Mouse (Mus musculus) CH12.LX (cell line): ENCODE measurements around the gene Plxna1. TPM values are rescaled to one million over a fixed set of nuclear protein-coding genes. Genes with fewer than 3 reads are reported as not detected.

ENCODE experiments used
- DNase-seq: peaks from one replicate; pipeline ENCODE4 v3.0.0-alpha.2; 2013; ENCODE audit errors: extremely low read depth
- H3K27ac ChIP-seq: 2 replicates; pipeline ENCODE4 v1.5.1; 2012; ENCODE audit warnings: low read depth, mild to moderate bottlenecking, control low read depth, moderate library complexity; ENCODE audit not compliant: insufficient read depth
- H3K27me3 ChIP-seq: replicated peaks from 2 replicates; pipeline ENCODE3; 2012; ENCODE audit warnings: inconsistent platforms
- H3K36me3 ChIP-seq, 2 experiments: replicated peaks in 1 of 2; 2 replicates each; pipeline versions ENCODE3 to v1.6.1; 2012; ENCODE audit warnings: inconsistent platforms in 1 of 2, low read length in 1 of 2, mild to moderate bottlenecking in 1 of 2, mixed read lengths in 1 of 2, moderate library complexity in 1 of 2; ENCODE audit not compliant: control insufficient read depth in 1 of 2, insufficient read depth in 1 of 2
- H3K4me1 ChIP-seq, 2 experiments: 2 replicates each; pipeline ENCODE4 v1.6.1; 2012; ENCODE audit warnings: inconsistent platforms in 1 of 2, moderate library complexity in 1 of 2; ENCODE audit not compliant: insufficient read depth in 2 of 2, control insufficient read depth in 1 of 2
- H3K4me2 ChIP-seq: 2 replicates; pipeline ENCODE4 v1.6.1; 2012; ENCODE audit warnings: low read depth, mild to moderate bottlenecking, control low read depth; ENCODE audit not compliant: poor library complexity, insufficient read depth, severe bottlenecking
- H3K4me3 ChIP-seq, 3 experiments: fragments of 150-350 bp in 1 of 3; sonication (generic) in 1 of 3; replicated peaks in 1 of 3; 2 replicates each; pipeline versions ENCODE3 to v1.5.1; 2011 to 2012; ENCODE audit warnings: low read depth in 2 of 3, low read length in 2 of 3, mild to moderate bottlenecking in 2 of 3, moderate library complexity in 2 of 3, control low read depth in 1 of 3, improper control_type of control experiment in 1 of 3, inconsistent platforms in 1 of 3, mixed read lengths in 1 of 3; ENCODE audit not compliant: poor library complexity in 1 of 3
- H3K79me2 ChIP-seq: replicated peaks from 2 replicates; pipeline ENCODE4 v1.6.1; 2012; ENCODE audit warnings: mild to moderate bottlenecking, moderate library complexity; ENCODE audit not compliant: control insufficient read depth, poor library complexity, insufficient read depth, severe bottlenecking; ENCODE audit errors: extremely low read depth
- H3K9ac ChIP-seq: 2 replicates; pipeline ENCODE4 v1.6.1; 2012; ENCODE audit warnings: low read depth, mild to moderate bottlenecking, control low read depth, moderate library complexity; ENCODE audit not compliant: insufficient read depth
- H3K9me3 ChIP-seq: replicated peaks from 2 replicates; pipeline ENCODE3; 2012; ENCODE audit warnings: low read length, inconsistent platforms, mixed read lengths
- BHLHE40 ChIP-seq: IDR thresholded peaks from 2 replicates; pipeline ENCODE4 v1.6.1; 2011; ENCODE audit warnings: mild to moderate bottlenecking, low read depth, low read length, improper control_type of control experiment
- CTCF ChIP-seq, 2 experiments: IDR thresholded peaks in 1 of 2; conservative IDR thresholded peaks in 1 of 2; 2 replicates each; pipeline ENCODE4 v1.5.1; 2011 to 2012; ENCODE audit warnings: low read depth in 2 of 2, low read length in 2 of 2, improper control_type of control experiment in 1 of 2, inconsistent platforms in 1 of 2, mild to moderate bottlenecking in 1 of 2, moderate library complexity in 1 of 2
- E2F4 ChIP-seq: IDR thresholded peaks from 2 replicates; pipeline ENCODE4 v1.6.1; 2011; ENCODE audit warnings: low read depth, low read length, improper control_type of control experiment; ENCODE audit not compliant: insufficient replicate concordance
- EP300 ChIP-seq: IDR thresholded peaks from 2 replicates; pipeline ENCODE4 v1.6.1; 2011; ENCODE audit warnings: low read length, improper control_type of control experiment
- GABPA ChIP-seq: IDR thresholded peaks from 2 replicates; pipeline ENCODE4 v1.6.1; 2012; ENCODE audit warnings: low read depth, low read length, improper control_type of control experiment, inconsistent platforms; ENCODE audit not compliant: insufficient replicate concordance
- HCFC1 ChIP-seq: IDR thresholded peaks from 2 replicates; pipeline ENCODE4 v1.6.1; 2012; ENCODE audit warnings: low read depth, mild to moderate bottlenecking, inconsistent platforms, low read length, improper control_type of control experiment
- JUN ChIP-seq: IDR thresholded peaks from 2 replicates; pipeline ENCODE4 v1.6.1; 2011; ENCODE audit warnings: low read depth, mild to moderate bottlenecking, low read length, improper control_type of control experiment, moderate library complexity; ENCODE audit not compliant: insufficient read depth
- JUND ChIP-seq: conservative IDR thresholded peaks from 2 replicates; pipeline ENCODE4 v1.6.1; 2011; ENCODE audit warnings: low read depth, low read length, improper control_type of control experiment
- MAZ ChIP-seq: IDR thresholded peaks from 2 replicates; pipeline ENCODE4 v1.6.1; 2012; ENCODE audit warnings: low read depth, mild to moderate bottlenecking, inconsistent platforms, low read length, improper control_type of control experiment, moderate library complexity
- MEF2A ChIP-seq: IDR thresholded peaks from 2 replicates; pipeline ENCODE4 v1.6.1; 2014; ENCODE audit warnings: low read depth, mild to moderate bottlenecking, inconsistent platforms, low read length, improper control_type of control experiment, borderline replicate concordance
- MXI1 ChIP-seq: IDR thresholded peaks from 2 replicates; pipeline ENCODE4 v1.6.1; 2011; ENCODE audit warnings: mild to moderate bottlenecking, low read depth, low read length, improper control_type of control experiment
- MYC ChIP-seq: IDR thresholded peaks from 2 replicates; pipeline ENCODE4 v1.6.1; 2011; ENCODE audit warnings: low read depth, mild to moderate bottlenecking, improper control_type of control experiment, low read length
- NELFE ChIP-seq: IDR thresholded peaks from 2 replicates; pipeline ENCODE4 v1.6.1; 2011; ENCODE audit warnings: low read depth, low read length, improper control_type of control experiment
- PAX5 ChIP-seq: IDR thresholded peaks from 2 replicates; pipeline ENCODE4 v1.6.1; 2012; ENCODE audit warnings: low read length, inconsistent platforms, mixed read lengths
- POLR2A ChIP-seq: IDR thresholded peaks from 2 replicates; pipeline ENCODE4 v1.6.1; 2011; ENCODE audit warnings: low read depth, mild to moderate bottlenecking, improper control_type of control experiment, low read length
- POLR2AphosphoS2 ChIP-seq: IDR thresholded peaks from 2 replicates; pipeline ENCODE4 v1.6.1; 2011; ENCODE audit warnings: low read depth, low read length, improper control_type of control experiment
- RAD21 ChIP-seq: IDR thresholded peaks from 2 replicates; pipeline ENCODE4 v1.6.1; 2011; ENCODE audit warnings: low read depth, mild to moderate bottlenecking, low read length, improper control_type of control experiment, moderate library complexity
- RCOR1 ChIP-seq: conservative IDR thresholded peaks from 2 replicates; pipeline ENCODE4 v1.6.1; 2012; ENCODE audit warnings: low read depth, mild to moderate bottlenecking, inconsistent platforms, low read length, improper control_type of control experiment
- SIN3A ChIP-seq: IDR thresholded peaks from 2 replicates; pipeline ENCODE4 v1.6.1; 2012; ENCODE audit warnings: low read length, improper control_type of control experiment, inconsistent platforms
- SMC3 ChIP-seq: IDR thresholded peaks from 2 replicates; pipeline ENCODE4 v1.6.1; 2011; ENCODE audit warnings: low read depth, low read length, improper control_type of control experiment
- TCF12 ChIP-seq: IDR thresholded peaks from 2 replicates; pipeline ENCODE4 v1.6.1; 2014; ENCODE audit warnings: low read depth, mild to moderate bottlenecking, inconsistent platforms, low read length, improper control_type of control experiment
- UBTF ChIP-seq: IDR thresholded peaks from 2 replicates; pipeline ENCODE4 v1.6.1; 2012; ENCODE audit warnings: low read depth, mild to moderate bottlenecking, inconsistent platforms, low read length, improper control_type of control experiment, moderate library complexity
- USF1 ChIP-seq: IDR thresholded peaks from 2 replicates; pipeline ENCODE4 v1.6.1; 2014; ENCODE audit warnings: low read depth, mild to moderate bottlenecking, inconsistent platforms, low read length, improper control_type of control experiment
- ZKSCAN1 ChIP-seq: IDR thresholded peaks from 2 replicates; pipeline ENCODE4 v1.6.1; 2012; ENCODE audit warnings: low read depth, inconsistent platforms, low read length, improper control_type of control experiment, borderline replicate concordance
- ZMIZ1 ChIP-seq: IDR thresholded peaks from 2 replicates; pipeline ENCODE4 v1.6.1; 2012; ENCODE audit warnings: low read depth, mild to moderate bottlenecking, inconsistent platforms, low read length, improper control_type of control experiment
- ZNF384 ChIP-seq: IDR thresholded peaks from 2 replicates; pipeline ENCODE4 v1.6.1; 2012; ENCODE audit warnings: low read depth, low read length, improper control_type of control experiment, inconsistent platforms
- dilution Hi-C: fragments of 300-500 bp; cut with MboI; formaldehyde crosslinking; loops from 2 replicates; pipeline ENCODE4 v1.14.3; 2020; ENCODE audit warnings: low sequenced_read_pairs; ENCODE audit not compliant: extremely low pct_unique_long_range_greater_than_20kb, extremely low pct_ligation_motif_present
- in situ Hi-C: fragments of 300-500 bp; cut with MboI; formaldehyde crosslinking; loops from 3 replicates; pipeline ENCODE4 v1.14.3; 2019; ENCODE audit warnings: low sequenced_read_pairs, low pct_ligation_motif_present, low pct_unique_long_range_greater_than_20kb, mixed read lengths
- polyA plus RNA-seq: library from polyadenylated mRNA; unstranded; fragments of >175 nt; gene quantifications from 2 replicates; pipeline ENCODE4 v1.2.1, GENCODE M21; 2012; ENCODE audit warnings: low read depth; ENCODE audit not compliant: insufficient read length
- total RNA-seq, 2 experiments: library from RNA; depleted of rRNA; stranded (reverse); fragments of 300-350 nt in 1 of 2; fragments of >200 nt in 1 of 2; gene quantifications; 2 replicates each; pipeline ENCODE4 v1.2.3; 2012 to 2014

Plxna1 gene
- total and polyA plus RNA-seq, 3 experiments, result 8.9 to 29.5 (median 18.5) TPM

GRCm38 (mm10) chr6:89333964-89334702, 28.3 kb downstream of the Plxna1 start:
- H3K79me2 ChIP-seq, result no peaks in the 10 kb centered on the region
- H3K4me1 ChIP-seq, result peaks cover 24 to 61% of the 10 kb centered on the region in 2 experiments
- in situ Hi-C loops, result no loop called here
- H3K4me3 ChIP-seq, result no peak overlapping the region
- no peak overlapping the region for H3K27ac ChIP-seq
- no peak for DNase-seq
- TF ChIP-seq CTCF (conservative IDR thresholded peaks at IDR 0.05 in 1 of 2, IDR thresholded peaks at IDR 0.05 in 1 of 2; ENCODE audit: low read depth in 2 of 2, low read length in 2 of 2) (no peak), SMC3 (no peak), POLR2AphosphoS2 (no peak), MXI1 (no peak), NELFE (no peak), POLR2A (no peak), ZKSCAN1 (no peak), MEF2A (no peak), RCOR1 (no peak), ZNF384 (no peak), HCFC1 (no peak), MAZ (no peak), EP300 (no peak), MYC (no peak), UBTF (no peak), ZMIZ1 (no peak), PAX5 (no peak), RAD21 (no peak), SIN3A (no peak)
- TF ChIP-seq, all 38 proteins: peak for 0
- dilution Hi-C loops, result no loop called here
- Histone ChIP-seq H3K4me2 (no peak overlapping the region), H3K27me3 (no peaks in the 10 kb centered on the region), H3K36me3 (peaks cover 85 to 98% of the 10 kb centered on the region in 2 experiments), H3K9ac (no peak overlapping the region), H3K9me3 (no peaks in the 10 kb centered on the region)

GRCm38 (mm10) chr6:89330957-89331356, 31.5 kb downstream of the Plxna1 start:
- Histone ChIP-seq H3K4me3 (no peak overlapping the region), H3K36me3 (peaks cover 80 to 98% of the 10 kb centered on the region in 2 experiments), H3K9me3 (no peaks in the 10 kb centered on the region), H3K79me2 (no peaks in the 10 kb centered on the region), H3K4me2 (no peak overlapping the region), H3K27me3 (no peaks in the 10 kb centered on the region), H3K4me1 (peaks cover 20 to 61% of the 10 kb centered on the region in 2 experiments), H3K9ac (no peak overlapping the region)
- in situ Hi-C loops, result no loop called here
- dilution Hi-C loops, result no loop called here
- DNase-seq, result no peak
- TF ChIP-seq JUN (no peak), TCF12 (no peak), POLR2AphosphoS2 (no peak), USF1 (no peak), UBTF (no peak), GABPA (no peak), JUND (no peak), NELFE (no peak), BHLHE40 (no peak), E2F4 (no peak)
- TF ChIP-seq, all 38 proteins: peak for 0
- H3K27ac ChIP-seq, result no peak overlapping the region
